Mouse (Mus musculus): ENCODE data around the gene Gm49337. TPM values are rescaled to one million over a fixed set of nuclear protein-coding genes. Genes with fewer than 3 reads are reported as not detected.
A peak's percentile ranks its signal among the peaks of the same experiment; 100 is the strongest.

Gm49337 gene
- total and polyA plus RNA-seq, 2 experiments from 2014 or later, result not detected

DNA sequence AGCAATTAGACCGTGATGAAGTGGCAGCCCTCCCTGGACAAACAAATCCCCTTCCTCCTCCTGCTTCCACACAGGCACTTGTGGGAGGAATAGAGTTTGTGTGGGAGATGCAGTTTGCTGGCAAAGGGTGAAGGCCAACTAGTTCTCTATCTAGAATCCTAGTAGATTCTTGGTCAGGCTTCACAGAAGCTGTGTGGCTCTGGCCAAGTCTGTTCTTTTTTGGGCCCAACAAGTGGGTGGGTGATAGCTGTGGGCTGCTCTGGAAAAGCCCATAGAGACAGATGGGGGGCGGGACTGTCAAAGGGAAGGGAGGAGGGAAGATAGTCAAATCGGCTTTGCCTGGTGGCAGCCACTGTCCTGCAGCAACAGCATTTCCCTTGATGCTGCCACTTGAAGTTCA lies 12.4 kb upstream of the Gm49337 start:
- H3K27ac ChIP-seq (ENCODE audit: low read depth, low read length), result peak overlapping the region; percentile 42; the same call in 1 of the 2 replicates
- ATAC-seq (peak; percentile 38), DNase-seq (peak; percentile 35)
- no peak overlapping the region for H3K9ac ChIP-seq
- H3K4me2 ChIP-seq (ENCODE audit: low read depth), result no peak overlapping the region
- 71% methylated on average over 3 of the region's 3 CpGs for WGBS
- H3K4me3 ChIP-seq (ENCODE audit: low read depth, low read length), result no peak overlapping the region
- no peaks in the 10 kb centered on the region for H3K27me3 ChIP-seq (ENCODE audit: insufficient read depth, low read length)
- H3K9me3 ChIP-seq (ENCODE audit: low read length), result no peaks in the 10 kb centered on the region
- peaks cover 37% of the 10 kb centered on the region for H3K36me3 ChIP-seq (ENCODE audit: insufficient read depth)
- H3K4me1 ChIP-seq (ENCODE audit: insufficient read depth), result no peaks in the 10 kb centered on the region
- no peak for TF ChIP-seq CTCF (IDR thresholded peaks at IDR 0.05; ENCODE audit: low read depth)

DNA sequence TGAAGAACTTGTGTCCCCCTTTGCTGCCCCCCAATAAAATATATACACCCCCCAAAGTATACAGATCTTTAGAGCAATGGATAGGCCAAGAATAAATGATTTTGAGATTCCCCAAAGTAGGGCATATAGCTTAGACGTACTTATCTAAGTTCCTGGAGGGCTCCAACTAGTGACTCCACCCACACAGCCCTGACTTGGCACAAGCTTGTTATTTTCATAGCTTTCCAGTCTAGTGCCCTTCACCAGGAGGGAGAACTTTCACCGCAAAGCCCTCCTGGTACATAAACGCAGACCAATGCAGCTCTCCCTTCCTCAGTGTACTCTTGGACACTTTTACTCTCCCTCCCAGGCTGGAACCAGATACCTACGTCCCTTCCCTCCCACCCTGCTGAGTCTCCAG lies 11.0 kb upstream of the Gm49337 start:
- H3K4me1 ChIP-seq (ENCODE audit: insufficient read depth), result no peaks in the 10 kb centered on the region
- no peaks in the 10 kb centered on the region for H3K9me3 ChIP-seq (ENCODE audit: low read length)
- H3K27ac ChIP-seq (ENCODE audit: low read depth, low read length), result no peak overlapping the region
- no peaks in the 10 kb centered on the region for H3K27me3 ChIP-seq (ENCODE audit: insufficient read depth, low read length)
- no peak for TF ChIP-seq CTCF (IDR thresholded peaks at IDR 0.05; ENCODE audit: low read depth)
- no peak overlapping the region for H3K4me3 ChIP-seq (ENCODE audit: low read depth, low read length)
- peaks cover 24% of the 10 kb centered on the region for H3K36me3 ChIP-seq (ENCODE audit: insufficient read depth)
- H3K4me2 ChIP-seq (ENCODE audit: low read depth), result no peak overlapping the region
- 66% methylated on average over 4 of the region's 4 CpGs for WGBS
- ATAC-seq (no peak), DNase-seq (no peak)
- H3K9ac ChIP-seq, result no peak overlapping the region

DNA sequence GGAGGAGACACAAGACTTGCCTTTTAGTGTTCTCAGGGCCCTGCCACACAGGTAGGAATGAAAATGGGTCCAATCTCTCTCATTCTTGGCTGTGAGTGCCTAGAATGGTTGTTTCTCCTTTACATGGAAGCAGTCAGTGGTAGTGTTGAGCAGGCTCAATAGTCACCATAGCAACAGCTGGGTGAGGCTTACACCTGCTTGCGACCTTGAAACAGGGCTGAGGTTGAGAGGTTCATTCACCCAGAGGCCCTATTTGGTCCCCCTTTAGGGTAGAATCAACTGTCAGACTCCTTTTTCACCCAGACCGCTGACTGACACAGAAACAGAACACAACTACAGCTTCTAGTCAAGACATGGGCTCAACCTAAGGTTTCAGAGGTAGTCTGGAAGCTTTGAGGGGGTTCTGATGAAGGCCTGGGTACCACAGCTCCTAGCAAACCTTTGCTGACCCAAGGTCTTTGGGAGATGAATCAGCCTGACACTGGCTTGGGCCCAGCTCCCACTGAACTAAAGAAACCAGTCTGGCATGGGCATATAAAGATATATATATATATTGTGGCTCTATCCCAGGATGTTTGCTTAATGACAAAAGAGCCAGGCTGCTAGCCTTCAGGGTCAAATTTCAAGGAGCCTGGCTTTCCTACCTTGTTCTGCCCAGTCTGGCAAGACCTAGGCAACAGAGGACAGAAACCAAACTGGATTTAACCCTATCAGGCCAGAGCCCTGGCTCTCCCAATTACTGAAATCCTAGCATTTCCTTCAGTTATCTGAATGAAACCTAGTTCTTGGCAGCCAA lies 8.2 kb upstream of the Gm49337 start:
- no peak for TF ChIP-seq CTCF (IDR thresholded peaks at IDR 0.05; ENCODE audit: low read depth)
- DNase-seq (no peak), ATAC-seq (no peak)
- H3K4me3 ChIP-seq (ENCODE audit: low read depth, low read length), result no peak overlapping the region
- no peak overlapping the region for H3K4me2 ChIP-seq (ENCODE audit: low read depth)
- WGBS, result 80% methylated on average over 2 of the region's 2 CpGs
- H3K36me3 ChIP-seq (ENCODE audit: insufficient read depth), result no peaks in the 10 kb centered on the region
- H3K9me3 ChIP-seq (ENCODE audit: low read length), result no peaks in the 10 kb centered on the region
- no peaks in the 10 kb centered on the region for H3K4me1 ChIP-seq (ENCODE audit: insufficient read depth)
- H3K27me3 ChIP-seq (ENCODE audit: insufficient read depth, low read length), result no peaks in the 10 kb centered on the region
- H3K9ac ChIP-seq, result no peak overlapping the region
- H3K27ac ChIP-seq (ENCODE audit: low read depth, low read length), result no peak overlapping the region

DNA sequence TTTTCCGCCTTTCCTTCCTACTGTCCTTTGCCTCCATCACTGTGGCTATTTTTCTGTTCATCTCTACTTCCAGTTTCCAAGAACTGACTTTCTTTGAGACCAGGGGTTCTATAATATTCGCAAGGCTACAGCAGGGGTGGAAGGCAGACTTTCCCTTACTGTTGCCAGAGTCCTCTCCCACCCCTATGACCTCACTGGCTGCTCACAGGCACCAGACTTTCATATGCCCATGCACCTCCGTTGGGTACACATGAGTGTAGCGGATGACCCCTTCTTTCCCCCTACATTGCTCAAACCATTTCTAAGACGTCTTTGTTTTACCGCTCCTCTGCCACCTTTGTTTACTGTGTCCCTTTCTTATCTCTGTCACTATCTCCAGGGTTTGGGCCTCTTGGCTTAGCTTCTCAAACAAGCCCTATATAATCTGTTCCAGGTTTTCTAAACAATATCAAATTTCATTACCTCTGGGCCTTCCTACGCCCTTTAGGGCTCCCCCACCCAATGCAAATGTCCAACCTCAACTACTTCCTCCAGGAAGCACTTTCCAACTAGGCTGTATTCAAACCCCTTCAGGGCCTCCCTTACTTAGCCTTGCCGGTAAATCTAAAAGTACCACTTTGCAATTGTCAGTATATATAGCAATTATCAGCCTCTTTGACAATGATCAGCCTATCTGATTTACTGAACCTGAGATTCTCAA lies 7.3 kb upstream of the Gm49337 start:
- Histone ChIP-seq H3K4me2 (ENCODE audit: low read depth) (no peak overlapping the region), H3K9ac (no peak overlapping the region)
- WGBS, result 78% methylated on average over 8 of the region's 8 CpGs

DNA sequence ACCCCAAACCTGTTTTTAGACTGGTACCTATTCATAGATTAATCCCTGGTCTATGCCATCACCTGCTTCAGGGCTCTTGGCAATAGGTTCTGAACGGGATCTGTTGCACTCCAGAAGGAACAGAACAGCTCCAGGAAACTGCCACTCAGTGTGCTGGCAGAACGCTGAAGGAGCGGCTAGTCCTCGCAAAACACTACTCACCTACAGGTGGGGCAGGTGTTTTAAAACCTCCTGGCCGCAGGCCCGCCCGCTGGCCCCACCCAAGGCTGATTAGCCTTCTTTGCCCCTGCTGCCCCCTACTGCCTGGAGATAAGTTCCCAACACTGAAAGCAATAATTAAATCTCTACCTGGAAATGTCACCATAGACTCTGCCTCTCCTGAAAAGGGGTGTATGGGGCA lies 5.8 kb upstream of the Gm49337 start, which contains the start of gene Tspan1:
TSS of gene Tspan1 (minus strand) at position 198 of the 400 bp plus-strand sequence.
- H3K27me3 ChIP-seq (ENCODE audit: insufficient read depth, low read length), result no peaks in the 10 kb centered on the region
- H3K4me3 ChIP-seq (ENCODE audit: low read depth, low read length), result no peak within 1 kb of the TSS
- no peak within 1 kb of the TSS for H3K4me2 ChIP-seq (ENCODE audit: low read depth)
- 31% methylated on average over 7 of the region's 7 CpGs for WGBS
- no peaks in the 10 kb centered on the region for H3K36me3 ChIP-seq (ENCODE audit: insufficient read depth)
- H3K4me1 ChIP-seq (ENCODE audit: insufficient read depth), result no peaks in the 10 kb centered on the region
- DNase-seq, result no peak
- no peak within 1 kb of the TSS for H3K9ac ChIP-seq
- TF ChIP-seq CTCF (IDR thresholded peaks at IDR 0.05; ENCODE audit: low read depth), result peak; percentile 13; the same call in 1 of the 2 replicates
- no peaks in the 10 kb centered on the region for H3K9me3 ChIP-seq (ENCODE audit: low read length)
- no peak within 1 kb of the TSS for H3K27ac ChIP-seq (ENCODE audit: low read depth, low read length)
- ATAC-seq, result no peak

More for the DNA sequence above, 7.3 kb upstream of the Gm49337 start:
- no peak for DNase-seq
- ATAC-seq, result no peak
- no peaks in the 10 kb centered on the region for H3K27me3 ChIP-seq (ENCODE audit: insufficient read depth, low read length)
- H3K4me3 ChIP-seq (ENCODE audit: low read depth, low read length), result no peak overlapping the region
- no peak for TF ChIP-seq CTCF (IDR thresholded peaks at IDR 0.05; ENCODE audit: low read depth)
- H3K4me1 ChIP-seq (ENCODE audit: insufficient read depth), result no peaks in the 10 kb centered on the region
- no peaks in the 10 kb centered on the region for H3K36me3 ChIP-seq (ENCODE audit: insufficient read depth)
- no peaks in the 10 kb centered on the region for H3K9me3 ChIP-seq (ENCODE audit: low read length)
- H3K27ac ChIP-seq (ENCODE audit: low read depth, low read length), result no peak overlapping the region

DNA sequence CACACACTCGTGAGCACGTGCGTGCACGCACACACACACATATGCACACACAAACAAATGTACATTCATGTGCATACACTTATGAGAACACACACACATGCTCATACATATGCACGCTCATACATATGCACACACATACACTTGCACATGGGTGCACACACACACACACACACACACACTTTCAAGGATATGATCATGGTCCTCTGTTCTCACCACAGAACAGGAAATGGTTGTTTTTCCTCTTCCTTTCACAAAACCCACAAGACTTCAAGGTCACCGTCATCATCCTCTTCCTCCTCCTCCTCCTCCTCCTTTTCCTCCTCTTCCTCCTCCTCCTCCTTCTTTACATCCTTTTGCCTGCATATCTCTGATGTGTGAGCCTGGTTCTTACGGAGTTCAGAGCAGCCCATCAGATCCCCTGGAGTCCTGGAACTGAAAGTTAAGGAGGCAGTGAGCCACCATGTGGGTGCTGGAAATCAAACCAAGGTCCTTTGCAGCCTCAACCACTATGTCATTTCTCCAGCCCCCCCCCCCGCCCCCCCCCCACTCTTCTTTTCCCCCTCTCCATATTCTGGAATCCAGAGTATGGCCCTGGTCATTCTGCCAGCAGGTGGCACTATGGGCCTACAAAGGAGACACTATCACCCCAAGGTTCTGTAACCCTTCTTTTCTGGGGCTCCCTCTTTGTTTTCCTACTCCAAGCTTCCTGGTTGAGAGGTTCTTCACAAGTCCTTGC lies 4.4 kb upstream of the Gm49337 start:
- DNase-seq (peak; percentile 75), ATAC-seq (peak; percentile 91)
- Histone ChIP-seq H3K4me1 (ENCODE audit: insufficient read depth) (no peaks in the 10 kb centered on the region), H3K9ac (no peak overlapping the region), H3K4me3 (ENCODE audit: low read depth, low read length) (no peak overlapping the region), H3K27me3 (ENCODE audit: insufficient read depth, low read length) (no peaks in the 10 kb centered on the region), H3K36me3 (ENCODE audit: insufficient read depth) (no peaks in the 10 kb centered on the region), H3K9me3 (ENCODE audit: low read length) (no peaks in the 10 kb centered on the region), H3K4me2 (ENCODE audit: low read depth) (no peak overlapping the region), H3K27ac (ENCODE audit: low read depth, low read length) (no peak overlapping the region)
- TF ChIP-seq CTCF (IDR thresholded peaks at IDR 0.05; ENCODE audit: low read depth), result peak; percentile 76
- 81% methylated on average over 7 of the region's 8 CpGs for WGBS

Measured in forebrain, postnatal 0 days (tissue).